Mouse (Mus musculus): ENCODE data around the gene Zfp637.

- TF ChIP-seq POLR2A (IDR thresholded peaks at IDR 0.05; ENCODE audit: low read depth, low read length), result no peak
- no peak for TF ChIP-seq CTCF (IDR thresholded peaks at IDR 0.05; ENCODE audit: borderline replicate concordance, insufficient read depth, low read length)
These were observed 3.6 kb downstream of the Zfp637 start for GRCm38 (mm10) chr6:117844597-117844996.

Data from embryonic fibroblast, embryonic 13.5 days (primary cell).